Mouse (Mus musculus): ENCODE measurements at regions not wholly inside any gene's neighbourhood (a gene's known extent, or its start where the extent isn't known, plus 50 kb on each side); places are given as distances from the start of the nearest gene placed in this dataset.

- TF ChIP-seq CTCF (conservative IDR thresholded peaks at IDR 0.05; ENCODE audit: low read length) (no peak), POU5F1 (IDR thresholded peaks at IDR 0.05; ENCODE audit: borderline replicate concordance, low read length) (no peak), NANOG (IDR thresholded peaks at IDR 0.05; ENCODE audit: borderline replicate concordance, low read length) (no peak)
These were observed 62.9 kb upstream of the Nap1l1 start for GRCm38 (mm10) chr10:111410121-111410520.
